Mouse (Mus musculus): ENCODE results near the gene Ankrd35. TPM values are rescaled to one million over a fixed set of nuclear protein-coding genes. Genes with fewer than 3 reads are reported as not detected.
A peak's percentile ranks its signal among the peaks of the same experiment; 100 is the strongest.

Ankrd35 gene
- polyA plus RNA-seq, 1 experiment from 2014 or later: 0.25 TPM

DNA sequence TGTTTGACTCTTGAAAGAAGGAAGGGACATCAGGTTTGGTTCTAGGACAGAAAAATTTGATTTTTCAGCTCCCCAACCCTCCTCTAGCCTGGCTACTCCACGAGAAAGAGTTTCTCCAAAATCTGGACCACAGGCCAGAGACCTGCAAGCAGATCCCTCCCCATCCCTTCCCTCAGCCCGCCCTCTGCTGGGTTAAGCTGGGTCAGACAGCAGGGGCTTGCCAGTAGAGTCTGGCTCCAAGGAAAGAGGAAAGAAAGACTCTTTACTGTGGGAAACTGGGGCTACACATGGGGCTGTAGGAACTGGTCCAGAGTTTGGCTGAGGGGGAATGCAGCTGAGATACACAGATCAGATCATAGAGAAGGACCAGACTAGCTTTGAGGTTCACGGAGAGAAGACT lies 22.6 kb downstream of the Ankrd35 start:
- no peaks in the 10 kb centered on the region for H3K9me3 ChIP-seq (ENCODE audit: control insufficient read depth, low read length)
- no peak overlapping the region for H3K9ac ChIP-seq (ENCODE audit: low read depth, low read length)
- H3K4me1 ChIP-seq (replicated peaks; ENCODE audit: control insufficient read depth, insufficient read depth, low read length): 0 out of 2 replicates have a peak, but pooled peaks cover 4% of the 10 kb centered on the region
- H3K27ac ChIP-seq (ENCODE audit: low read depth, low read length): no peak overlapping the region
- H3K36me3 ChIP-seq (ENCODE audit: control insufficient read depth, insufficient read depth, low read length): no peaks in the 10 kb centered on the region
- no peak for ATAC-seq (ENCODE audit: low FRiP score)
- 16% methylated on average over 3 of the region's 3 CpGs for WGBS
- peak; percentile 47 for DNase-seq (ENCODE audit: low spot score)
- H3K27me3 ChIP-seq (ENCODE audit: control insufficient read depth, insufficient read depth, low read length): no peaks in the 10 kb centered on the region
- no peak overlapping the region for H3K4me3 ChIP-seq (ENCODE audit: low read depth, low read length)
- H3K4me2 ChIP-seq (replicated peaks; ENCODE audit: low read depth, low read length): no peak overlapping the region

DNA sequence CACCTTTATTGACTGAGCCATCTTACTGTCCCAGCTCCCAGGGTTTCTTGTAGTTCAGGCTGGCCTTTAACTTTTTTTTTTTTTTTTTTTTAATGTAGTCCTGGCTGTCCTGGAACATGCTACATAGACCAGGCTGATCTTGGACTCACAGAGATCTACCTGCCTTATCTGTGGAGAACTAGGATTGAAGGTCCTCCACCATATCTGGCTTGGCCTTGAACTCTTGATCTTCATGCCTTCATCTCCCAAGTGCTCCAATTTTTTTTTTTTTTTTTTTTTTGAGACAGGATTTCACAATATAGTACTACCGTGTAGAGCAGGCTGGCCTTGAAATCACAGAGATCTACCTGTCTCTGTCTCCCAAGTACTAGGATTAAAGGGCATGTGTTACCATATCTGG lies 23.6 kb downstream of the Ankrd35 start:
- DNase-seq (ENCODE audit: low spot score) (no peak), ATAC-seq (ENCODE audit: low FRiP score) (no peak)
- Histone ChIP-seq H3K9ac (ENCODE audit: low read depth, low read length) (no peak overlapping the region), H3K4me2 (replicated peaks; ENCODE audit: low read depth, low read length) (no peak overlapping the region), H3K27ac (ENCODE audit: low read depth, low read length) (no peak overlapping the region), H3K36me3 (ENCODE audit: control insufficient read depth, insufficient read depth, low read length) (no peaks in the 10 kb centered on the region), H3K4me3 (ENCODE audit: low read depth, low read length) (no peak overlapping the region), H3K9me3 (ENCODE audit: control insufficient read depth, low read length) (no peaks in the 10 kb centered on the region), H3K4me1 (replicated peaks; ENCODE audit: control insufficient read depth, insufficient read depth, low read length) (0 out of 2 replicates have a peak, but pooled peaks cover 4% of the 10 kb centered on the region), H3K27me3 (ENCODE audit: control insufficient read depth, insufficient read depth, low read length) (no peaks in the 10 kb centered on the region)
- WGBS: 94% methylated on average over 1 of the region's 1 CpGs

- Histone ChIP-seq H3K4me2 (replicated peaks; ENCODE audit: low read depth, low read length) (peak within 1 kb of the TSS; percentile 70), H3K36me3 (ENCODE audit: control insufficient read depth, insufficient read depth, low read length) (no peaks in the 10 kb centered on the region), H3K27ac (ENCODE audit: low read depth, low read length) (peak within 1 kb of the TSS; percentile 94), H3K9ac (ENCODE audit: low read depth, low read length) (peak within 1 kb of the TSS; percentile 87), H3K27me3 (ENCODE audit: control insufficient read depth, insufficient read depth, low read length) (no peaks in the 10 kb centered on the region), H3K4me1 (replicated peaks; ENCODE audit: control insufficient read depth, insufficient read depth, low read length) (0 out of 2 replicates have a peak, but pooled peaks cover 3% of the 10 kb centered on the region), H3K4me3 (ENCODE audit: low read depth, low read length) (peak within 1 kb of the TSS; percentile 77), H3K9me3 (ENCODE audit: control insufficient read depth, low read length) (no peaks in the 10 kb centered on the region)
- DNase-seq (ENCODE audit: low spot score) (peak; percentile 82), ATAC-seq (ENCODE audit: low FRiP score) (peak; percentile 76)
- WGBS: 0% methylated on average over 35 of the region's 35 CpGs
Measured at GRCm38 (mm10) chr3:96696198-96696765, 26.4 kb downstream of the Ankrd35 start, which contains the start of gene Pias3. Pias3 (plus strand) TSS chr3:96696384.

DNA sequence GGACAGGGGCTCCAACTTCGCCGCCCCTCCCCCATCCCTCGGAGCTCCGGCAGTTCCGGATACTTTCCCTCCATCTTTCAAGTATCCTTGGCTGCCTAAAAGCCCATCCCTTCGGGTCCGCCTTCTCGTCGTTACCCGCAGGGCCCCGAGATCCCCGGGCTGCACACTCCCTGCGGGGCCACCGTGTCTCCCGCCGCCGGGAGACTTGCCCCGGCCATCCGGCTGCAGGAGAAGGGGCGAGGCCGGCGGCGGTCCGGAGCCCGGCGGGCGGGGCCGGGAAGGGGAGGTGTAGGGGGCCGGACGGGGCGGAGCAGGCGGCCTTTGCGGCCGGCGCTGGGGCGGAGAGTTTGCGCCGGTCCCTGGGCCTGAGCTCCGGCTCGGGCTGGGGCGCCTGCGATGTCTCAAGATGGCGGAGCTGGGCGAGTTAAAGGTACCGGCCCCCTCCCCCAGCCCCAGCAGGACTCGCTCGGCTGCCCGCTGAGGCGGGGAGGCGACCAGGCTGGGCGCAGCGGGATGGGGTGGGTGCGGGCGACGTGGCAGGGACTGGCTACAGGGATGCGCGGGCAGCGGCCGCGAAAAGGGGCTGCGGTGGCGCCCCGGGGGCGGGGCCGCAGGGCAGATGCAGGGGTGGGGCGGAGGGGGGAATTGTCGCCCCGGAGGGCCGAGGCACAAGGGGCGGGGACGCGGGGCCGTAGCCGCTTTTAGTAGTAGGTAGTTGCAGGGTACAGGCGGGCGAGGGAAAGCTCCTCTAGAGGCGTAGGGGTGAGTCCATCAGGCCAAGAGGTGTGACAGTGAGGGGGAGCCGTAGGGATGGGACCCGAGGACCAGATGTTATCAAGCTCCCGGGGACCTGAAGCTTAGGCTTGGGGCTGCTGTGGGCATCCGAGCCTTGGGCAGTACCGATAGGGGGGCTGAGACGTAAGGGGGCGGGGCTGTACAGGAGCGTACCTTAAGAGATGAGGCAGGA lies 27.1 kb downstream of the Ankrd35 start:
- under 1% methylated on average over 62 of the region's 85 CpGs for WGBS
- Histone ChIP-seq H3K9ac (ENCODE audit: low read depth, low read length) (peak overlapping the region; percentile 87), H3K4me1 (replicated peaks; ENCODE audit: control insufficient read depth, insufficient read depth, low read length) (0 out of 2 replicates have a peak, but pooled peaks cover 3% of the 10 kb centered on the region), H3K36me3 (ENCODE audit: control insufficient read depth, insufficient read depth, low read length) (no peaks in the 10 kb centered on the region), H3K27me3 (ENCODE audit: control insufficient read depth, insufficient read depth, low read length) (no peaks in the 10 kb centered on the region), H3K4me2 (replicated peaks; ENCODE audit: low read depth, low read length) (peak overlapping the region; percentile 70), H3K4me3 (ENCODE audit: low read depth, low read length) (peak overlapping the region; percentile 77), H3K27ac (ENCODE audit: low read depth, low read length) (peak overlapping the region; percentile 94), H3K9me3 (ENCODE audit: control insufficient read depth, low read length) (no peaks in the 10 kb centered on the region)
- DNase-seq (ENCODE audit: low spot score) (peak; percentile 93), ATAC-seq (ENCODE audit: low FRiP score) (peak; percentile 95)

DNA sequence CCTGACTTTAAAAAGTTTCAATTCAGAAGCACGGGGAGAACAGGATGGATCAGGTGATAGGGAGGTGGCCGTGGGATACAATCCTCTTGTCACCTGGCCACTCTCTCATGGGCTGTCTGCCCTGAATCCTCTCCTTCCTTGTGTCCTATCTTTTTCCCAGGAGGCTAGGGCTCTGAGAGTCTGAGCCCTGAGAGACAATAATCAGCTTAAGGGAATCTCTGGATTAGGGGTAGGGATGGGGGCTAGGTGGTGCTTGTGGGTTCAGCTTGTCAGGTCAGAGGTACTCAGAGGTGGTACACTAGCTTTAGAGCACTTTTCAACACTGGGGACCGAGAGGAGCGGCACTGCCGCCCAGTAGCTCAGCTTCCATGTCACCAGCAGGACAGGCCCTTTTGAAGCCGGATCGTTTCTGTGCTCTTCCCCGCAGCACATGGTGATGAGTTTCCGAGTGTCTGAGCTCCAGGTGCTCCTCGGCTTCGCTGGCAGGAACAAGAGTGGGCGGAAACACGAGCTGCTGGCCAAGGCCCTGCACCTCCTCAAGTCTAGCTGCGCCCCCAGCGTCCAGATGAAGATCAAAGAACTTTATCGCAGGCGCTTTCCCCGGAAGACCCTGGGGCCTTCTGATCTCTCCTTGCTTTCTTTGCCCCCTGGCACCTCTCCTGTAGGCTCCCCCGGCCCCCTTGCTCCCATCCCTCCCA lies 29.2 kb downstream of the Ankrd35 start:
- no peak overlapping the region for H3K4me3 ChIP-seq (ENCODE audit: low read depth, low read length)
- 0 out of 2 replicates have a peak, but pooled peaks cover 3% of the 10 kb centered on the region for H3K4me1 ChIP-seq (replicated peaks; ENCODE audit: control insufficient read depth, insufficient read depth, low read length)
- H3K4me2 ChIP-seq (replicated peaks; ENCODE audit: low read depth, low read length): no peak overlapping the region
- no peaks in the 10 kb centered on the region for H3K36me3 ChIP-seq (ENCODE audit: control insufficient read depth, insufficient read depth, low read length)
- H3K27ac ChIP-seq (ENCODE audit: low read depth, low read length): no peak overlapping the region
- no peak for DNase-seq (ENCODE audit: low spot score)
- no peak for ATAC-seq (ENCODE audit: low FRiP score)
- no peak overlapping the region for H3K9ac ChIP-seq (ENCODE audit: low read depth, low read length)
- WGBS: 50% methylated on average over 19 of the region's 19 CpGs
- no peaks in the 10 kb centered on the region for H3K27me3 ChIP-seq (ENCODE audit: control insufficient read depth, insufficient read depth, low read length)
- no peaks in the 10 kb centered on the region for H3K9me3 ChIP-seq (ENCODE audit: control insufficient read depth, low read length)

GRCm38 (mm10) chr3:96700376-96700775 lies 30.4 kb downstream of the Ankrd35 start:
- H3K9ac ChIP-seq (ENCODE audit: low read depth, low read length): no peak overlapping the region
- no peak overlapping the region for H3K4me2 ChIP-seq (replicated peaks; ENCODE audit: low read depth, low read length)
- ATAC-seq (ENCODE audit: low FRiP score): no peak
- H3K4me3 ChIP-seq (ENCODE audit: low read depth, low read length): no peak overlapping the region
- peak; percentile 54 for DNase-seq (ENCODE audit: low spot score)
- H3K4me1 ChIP-seq (replicated peaks; ENCODE audit: control insufficient read depth, insufficient read depth, low read length): 0 out of 2 replicates have a peak, but pooled peaks cover 3% of the 10 kb centered on the region
- H3K9me3 ChIP-seq (ENCODE audit: control insufficient read depth, low read length): no peaks in the 10 kb centered on the region
- H3K27me3 ChIP-seq (ENCODE audit: control insufficient read depth, insufficient read depth, low read length): no peaks in the 10 kb centered on the region
- 0 out of 2 replicates have a peak, but pooled peaks cover 4% of the 10 kb centered on the region for H3K36me3 ChIP-seq (ENCODE audit: control insufficient read depth, insufficient read depth, low read length)
- no peak overlapping the region for H3K27ac ChIP-seq (ENCODE audit: low read depth, low read length)
- WGBS: 52% methylated on average over 7 of the region's 7 CpGs

- Histone ChIP-seq H3K36me3 (ENCODE audit: control insufficient read depth, insufficient read depth, low read length) (0 out of 2 replicates have a peak, but pooled peaks cover 4% of the 10 kb centered on the region), H3K4me2 (replicated peaks; ENCODE audit: low read depth, low read length) (no peak overlapping the region), H3K4me1 (replicated peaks; ENCODE audit: control insufficient read depth, insufficient read depth, low read length) (no peaks in the 10 kb centered on the region), H3K27ac (ENCODE audit: low read depth, low read length) (no peak overlapping the region), H3K9me3 (ENCODE audit: control insufficient read depth, low read length) (no peaks in the 10 kb centered on the region), H3K27me3 (ENCODE audit: control insufficient read depth, insufficient read depth, low read length) (no peaks in the 10 kb centered on the region), H3K4me3 (ENCODE audit: low read depth, low read length) (no peak overlapping the region), H3K9ac (ENCODE audit: low read depth, low read length) (no peak overlapping the region)
- WGBS: 87% methylated on average over 4 of the region's 4 CpGs
- DNase-seq (ENCODE audit: low spot score) (no peak), ATAC-seq (ENCODE audit: low FRiP score) (no peak)
Measured at GRCm38 (mm10) chr3:96701003-96701402, 31.1 kb downstream of the Ankrd35 start.

DNA sequence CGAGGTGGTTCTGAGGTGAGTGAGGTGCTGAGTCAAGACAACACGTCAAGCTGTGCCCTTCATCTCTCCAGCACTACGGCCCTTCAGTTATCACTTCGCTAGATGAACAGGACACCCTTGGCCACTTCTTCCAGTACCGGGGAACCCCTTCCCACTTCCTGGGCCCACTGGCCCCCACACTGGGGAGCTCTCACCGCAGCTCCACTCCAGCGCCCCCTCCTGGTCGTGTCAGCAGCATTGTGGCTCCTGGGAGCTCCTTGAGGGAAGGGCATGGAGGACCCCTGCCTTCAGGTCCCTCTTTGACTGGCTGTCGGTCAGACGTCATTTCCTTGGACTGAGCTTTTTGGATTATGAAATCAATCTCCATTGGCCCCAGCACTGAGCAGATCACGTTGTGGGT lies 34.8 kb downstream of the Ankrd35 start:
- no peak for ATAC-seq (ENCODE audit: low FRiP score)
- peak; percentile 26 for DNase-seq (ENCODE audit: low spot score)
- 66% methylated on average over 11 of the region's 11 CpGs for WGBS
- Histone ChIP-seq H3K9me3 (ENCODE audit: control insufficient read depth, low read length) (no peaks in the 10 kb centered on the region), H3K27me3 (ENCODE audit: control insufficient read depth, insufficient read depth, low read length) (no peaks in the 10 kb centered on the region), H3K4me3 (ENCODE audit: low read depth, low read length) (no peak overlapping the region), H3K9ac (ENCODE audit: low read depth, low read length) (no peak overlapping the region), H3K36me3 (ENCODE audit: control insufficient read depth, insufficient read depth, low read length) (0 out of 2 replicates have a peak, but pooled peaks cover 4% of the 10 kb centered on the region), H3K4me1 (replicated peaks; ENCODE audit: control insufficient read depth, insufficient read depth, low read length) (no peaks in the 10 kb centered on the region), H3K4me2 (replicated peaks; ENCODE audit: low read depth, low read length) (no peak overlapping the region), H3K27ac (ENCODE audit: low read depth, low read length) (no peak overlapping the region)

Data from hindbrain, embryonic 11.5 days (tissue).